Mouse (Mus musculus) frontal cortex, postnatal 10 days (tissue): ENCODE measurements around the gene Zfp503.
A peak's percentile ranks its signal among the peaks of the same experiment; 100 is the strongest.

ENCODE experiments used
- DNase-seq, 2 experiments: peaks; one replicate each; pipeline ENCODE4 v3.0.0; 2022; ENCODE audit warnings: low spot score in 2 of 2, mixed read lengths in 1 of 2

The Zfp503 gene

GRCm38 (mm10) chr14:21968978-21969377, 20.4 kb downstream of the Zfp503 start:
- peak in 1 of 2 experiments; percentile 59 for DNase-seq

GRCm38 (mm10) chr14:21967375-21968010, 21.9 kb downstream of the Zfp503 start:
- DNase-seq = no peak

DNA sequence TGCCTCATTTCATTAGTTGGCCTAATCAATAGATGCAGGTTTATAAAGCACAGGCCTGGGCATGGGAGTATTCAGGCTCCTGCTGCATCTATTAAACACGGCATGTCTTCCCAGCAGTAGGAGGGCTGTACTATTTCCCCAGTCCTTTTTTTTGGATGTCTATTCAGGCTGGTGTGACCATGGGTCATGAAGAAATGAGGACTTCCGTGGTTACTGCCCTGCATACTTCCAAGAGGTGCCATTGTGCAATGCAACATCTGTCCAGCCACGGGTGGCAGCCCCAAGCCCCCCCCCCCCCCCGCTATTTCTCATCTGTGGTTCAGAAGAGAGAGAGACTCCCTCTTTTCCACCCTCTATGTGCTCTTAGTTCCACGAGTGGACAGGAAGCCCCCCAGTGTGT, 23.1 kb downstream of the Zfp503 start:
- no peak for DNase-seq

DNA sequence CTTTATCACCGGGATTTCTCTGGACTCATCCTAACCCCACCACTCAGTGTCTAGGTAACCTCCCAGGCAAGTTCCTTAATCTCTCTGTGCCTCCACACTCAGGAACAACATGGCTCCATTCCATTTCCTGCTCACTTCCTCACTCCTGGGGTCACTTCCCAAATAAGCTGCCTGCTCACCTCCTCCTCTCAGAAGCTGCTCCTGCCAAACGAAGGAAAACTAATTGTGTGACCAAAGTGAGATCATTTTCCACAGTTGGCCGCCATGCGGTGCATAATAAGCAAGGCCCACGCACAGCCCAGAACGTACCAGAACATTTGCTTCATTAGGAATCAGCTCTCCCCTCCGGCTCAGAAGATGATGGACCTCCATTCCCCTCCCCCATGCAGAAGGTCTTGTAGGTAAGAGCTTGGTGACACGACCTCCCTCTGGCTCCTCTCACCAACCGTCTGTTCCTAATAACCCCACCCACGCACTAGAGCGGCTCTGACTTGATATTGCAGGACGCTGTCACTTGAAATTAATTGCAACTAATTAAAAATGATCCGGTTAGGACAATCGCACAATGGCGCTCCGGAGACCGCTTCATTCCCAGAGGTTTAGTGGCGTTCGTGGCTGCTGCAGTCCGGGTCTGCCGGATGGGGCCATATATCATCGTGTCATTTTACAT, 26.9 kb downstream of the Zfp503 start:
- no peak for DNase-seq

DNA sequence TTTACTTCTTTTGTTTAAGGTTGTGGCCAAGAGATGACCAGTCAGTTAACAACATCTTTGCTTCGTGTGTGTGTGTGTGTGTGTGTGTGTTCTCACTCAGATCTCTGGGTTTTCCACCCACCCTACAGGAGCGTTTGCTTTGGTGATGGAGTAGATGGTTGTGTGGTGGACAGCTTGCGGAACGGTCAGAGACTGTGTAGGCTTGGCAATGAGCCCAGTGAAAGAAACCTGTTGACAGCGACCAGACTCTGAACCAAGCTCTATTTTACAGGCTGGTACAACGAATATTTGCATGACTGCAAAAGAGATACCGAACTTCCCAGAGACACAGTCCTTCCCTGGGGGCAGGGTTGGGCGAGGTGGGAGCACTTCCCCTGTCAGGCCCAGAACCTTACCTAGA, 30.2 kb downstream of the Zfp503 start:
- no peak for DNase-seq

- DNase-seq = no peak
Measured at GRCm38 (mm10) chr14:21958643-21959042, 30.8 kb downstream of the Zfp503 start.

- DNase-seq = no peak
Measured at GRCm38 (mm10) chr14:21952541-21952940, 36.9 kb downstream of the Zfp503 start.

GRCm38 (mm10) chr14:21951896-21952523, 37.4 kb downstream of the Zfp503 start:
- no peak for DNase-seq

- DNase-seq = no peak
Measured at GRCm38 (mm10) chr14:21944946-21945345, 44.5 kb downstream of the Zfp503 start.

- no peak for DNase-seq
Measured at GRCm38 (mm10) chr14:21941581-21941980, 47.8 kb downstream of the Zfp503 start.

DNA sequence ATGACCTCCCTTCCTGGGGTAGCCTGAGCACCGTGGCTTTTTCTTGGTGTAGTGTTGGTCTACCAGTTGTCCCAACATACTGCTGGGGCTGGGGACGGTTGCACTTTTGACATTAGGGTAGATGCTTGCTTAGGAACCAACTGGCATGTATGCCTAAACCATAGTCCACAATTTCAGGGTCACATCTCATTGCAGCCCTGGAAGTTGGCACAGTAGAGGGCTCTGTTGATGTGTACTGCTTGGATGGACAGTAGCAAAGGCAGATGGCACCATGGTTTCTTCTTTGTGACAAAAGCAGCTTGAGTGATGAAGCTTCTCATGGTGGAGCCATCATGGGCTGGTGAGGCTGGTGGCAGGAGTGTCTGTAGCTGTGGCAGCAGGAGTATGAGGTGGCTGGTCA, 52.3 kb downstream of the Zfp503 start:
- DNase-seq = no peak

DNA sequence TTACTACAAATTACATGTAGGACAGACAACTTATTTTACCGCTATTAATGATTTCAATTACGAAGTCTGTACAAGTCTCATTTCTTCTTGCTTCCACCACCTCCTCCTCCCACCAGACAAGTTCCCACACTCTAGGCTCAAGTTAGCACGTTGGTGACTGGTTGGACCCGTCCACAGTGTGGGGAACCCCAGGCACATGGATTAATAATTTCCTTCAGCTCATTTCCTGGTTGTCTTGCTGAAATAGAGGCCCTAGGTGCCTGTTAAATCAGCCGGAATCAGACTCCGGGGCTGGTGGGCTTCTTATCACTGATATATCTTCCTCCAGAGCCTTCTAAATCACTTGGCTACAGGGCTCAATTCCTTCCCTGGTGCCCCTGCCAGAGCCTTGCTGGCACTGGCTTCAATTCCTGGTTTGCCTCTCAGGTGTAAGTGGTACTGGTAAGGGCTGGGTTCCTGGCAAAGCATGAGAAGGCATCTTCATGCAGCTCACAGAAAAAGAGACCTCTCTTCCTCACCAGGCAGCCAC, 53.2 kb downstream of the Zfp503 start:
- no peak for DNase-seq
